Mouse (Mus musculus): ENCODE measurements at regions not wholly inside any gene's neighbourhood (a gene's known extent, or its start where the extent isn't known, plus 50 kb on each side); places are given as distances from the start of the nearest gene placed in this dataset.

GRCm38 (mm10) chr10:118680896-118681295 lies 189.1 kb downstream of the Dyrk2 start:
- WGBS: 80% methylated on average over 6 of the region's 6 CpGs
- no peak overlapping the region for H3K4me2 ChIP-seq
- H3K9ac ChIP-seq: no peak overlapping the region
- no peaks in the 10 kb centered on the region for H3K27me3 ChIP-seq (replicated peaks)
- no peak overlapping the region for H3K4me3 ChIP-seq (replicated peaks)
- no peaks in the 10 kb centered on the region for H3K4me1 ChIP-seq
- no peak for ATAC-seq (ENCODE audit: insufficient read depth, low FRiP score, low read depth)
- H3K36me3 ChIP-seq: no peaks in the 10 kb centered on the region
- no peak overlapping the region for H3K27ac ChIP-seq
- H3K9me3 ChIP-seq: no peaks in the 10 kb centered on the region

- WGBS: 66% methylated on average over 9 of the region's 9 CpGs
- Histone ChIP-seq H3K4me3 (replicated peaks) (no peak overlapping the region), H3K9ac (no peak overlapping the region)
These were observed 186.7 kb downstream of the Dyrk2 start for GRCm38 (mm10) chr10:118683356-118683755.

GRCm38 (mm10) chr10:118699292-118699691 lies 170.7 kb downstream of the Dyrk2 start:
- no peak overlapping the region for H3K9ac ChIP-seq
- H3K27ac ChIP-seq: no peak overlapping the region
- H3K36me3 ChIP-seq: no peaks in the 10 kb centered on the region
- H3K4me3 ChIP-seq (replicated peaks): no peak overlapping the region
- ATAC-seq (ENCODE audit: insufficient read depth, low FRiP score, low read depth): no peak
- 72% methylated on average over 3 of the region's 3 CpGs for whole genome bisulfite sequencing
- H3K27me3 ChIP-seq (replicated peaks): no peaks in the 10 kb centered on the region
- H3K4me1 ChIP-seq: no peaks in the 10 kb centered on the region
- no peaks in the 10 kb centered on the region for H3K9me3 ChIP-seq
- no peak overlapping the region for H3K4me2 ChIP-seq

More at GRCm38 (mm10) chr10:118683356-118683755, 186.7 kb downstream of the Dyrk2 start:
- H3K4me2 ChIP-seq: no peak overlapping the region
- no peaks in the 10 kb centered on the region for H3K9me3 ChIP-seq
- H3K27me3 ChIP-seq (replicated peaks): no peaks in the 10 kb centered on the region
- ATAC-seq (ENCODE audit: insufficient read depth, low FRiP score, low read depth): no peak
- no peaks in the 10 kb centered on the region for H3K4me1 ChIP-seq
- no peak overlapping the region for H3K27ac ChIP-seq
- no peaks in the 10 kb centered on the region for H3K36me3 ChIP-seq

GRCm38 (mm10) chr10:118700115-118700514 lies 169.9 kb downstream of the Dyrk2 start:
- no peak for ATAC-seq (ENCODE audit: insufficient read depth, low FRiP score, low read depth)
- H3K36me3 ChIP-seq: no peaks in the 10 kb centered on the region
- no peaks in the 10 kb centered on the region for H3K9me3 ChIP-seq
- no peaks in the 10 kb centered on the region for H3K27me3 ChIP-seq (replicated peaks)
- 83% methylated on average over 4 of the region's 4 CpGs for WGBS
- no peak overlapping the region for H3K27ac ChIP-seq
- no peak overlapping the region for H3K4me2 ChIP-seq
- H3K4me3 ChIP-seq (replicated peaks): no peak overlapping the region
- H3K4me1 ChIP-seq: no peaks in the 10 kb centered on the region
- no peak overlapping the region for H3K9ac ChIP-seq

- ATAC-seq (ENCODE audit: insufficient read depth, low FRiP score, low read depth): no peak
- Histone ChIP-seq H3K9me3 (no peaks in the 10 kb centered on the region), H3K9ac (no peak overlapping the region), H3K27me3 (replicated peaks) (no peaks in the 10 kb centered on the region), H3K4me2 (no peak overlapping the region), H3K36me3 (no peaks in the 10 kb centered on the region), H3K27ac (no peak overlapping the region), H3K4me3 (replicated peaks) (no peak overlapping the region), H3K4me1 (no peaks in the 10 kb centered on the region)
- 75% methylated on average over 3 of the region's 3 CpGs for WGBS
These were observed 164.0 kb downstream of the Dyrk2 start for GRCm38 (mm10) chr10:118706020-118706419.

- Histone ChIP-seq H3K9ac (no peak overlapping the region), H3K36me3 (no peaks in the 10 kb centered on the region), H3K4me2 (no peak overlapping the region), H3K4me3 (replicated peaks) (no peak overlapping the region), H3K9me3 (no peaks in the 10 kb centered on the region), H3K27me3 (replicated peaks) (no peaks in the 10 kb centered on the region), H3K27ac (no peak overlapping the region), H3K4me1 (no peaks in the 10 kb centered on the region)
- no peak for ATAC-seq (ENCODE audit: insufficient read depth, low FRiP score, low read depth)
- WGBS: 86% methylated on average over 8 of the region's 8 CpGs
These were observed 160.3 kb downstream of the Dyrk2 start for GRCm38 (mm10) chr10:118709718-118710117.

- WGBS: 62% methylated on average over 3 of the region's 3 CpGs
These were observed 158.5 kb downstream of the Dyrk2 start for GRCm38 (mm10) chr10:118711529-118711928.

GRCm38 (mm10) chr10:118711951-118712350 lies 158.1 kb downstream of the Dyrk2 start:
- H3K36me3 ChIP-seq: no peaks in the 10 kb centered on the region
- no peaks in the 10 kb centered on the region for H3K27me3 ChIP-seq (replicated peaks)
- WGBS: 67% methylated on average over 10 of the region's 10 CpGs
- no peak overlapping the region for H3K4me2 ChIP-seq
- H3K4me1 ChIP-seq: no peaks in the 10 kb centered on the region
- H3K9me3 ChIP-seq: no peaks in the 10 kb centered on the region
- no peak overlapping the region for H3K9ac ChIP-seq
- ATAC-seq (ENCODE audit: insufficient read depth, low FRiP score, low read depth): no peak
- H3K4me3 ChIP-seq (replicated peaks): no peak overlapping the region
- H3K27ac ChIP-seq: no peak overlapping the region

More at GRCm38 (mm10) chr10:118711529-118711928, 158.5 kb downstream of the Dyrk2 start:
- Histone ChIP-seq H3K4me2 (no peak overlapping the region), H3K36me3 (no peaks in the 10 kb centered on the region), H3K27ac (no peak overlapping the region), H3K4me3 (replicated peaks) (no peak overlapping the region), H3K27me3 (replicated peaks) (no peaks in the 10 kb centered on the region), H3K4me1 (no peaks in the 10 kb centered on the region), H3K9me3 (no peaks in the 10 kb centered on the region), H3K9ac (no peak overlapping the region)
- no peak for ATAC-seq (ENCODE audit: insufficient read depth, low FRiP score, low read depth)

- no peaks in the 10 kb centered on the region for H3K27me3 ChIP-seq (replicated peaks)
- H3K4me1 ChIP-seq: no peaks in the 10 kb centered on the region
- no peak for ATAC-seq (ENCODE audit: insufficient read depth, low FRiP score, low read depth)
- H3K9ac ChIP-seq: no peak overlapping the region
- H3K9me3 ChIP-seq: no peaks in the 10 kb centered on the region
- no peak overlapping the region for H3K27ac ChIP-seq
- H3K4me2 ChIP-seq: no peak overlapping the region
- no peaks in the 10 kb centered on the region for H3K36me3 ChIP-seq
- 75% methylated on average over 6 of the region's 6 CpGs for WGBS
- no peak overlapping the region for H3K4me3 ChIP-seq (replicated peaks)
These were observed 157.1 kb downstream of the Dyrk2 start for GRCm38 (mm10) chr10:118712951-118713350.

- no peaks in the 10 kb centered on the region for H3K4me1 ChIP-seq
- WGBS: 83% methylated on average over 15 of the region's 17 CpGs
- H3K27me3 ChIP-seq (replicated peaks): no peaks in the 10 kb centered on the region
- ATAC-seq (ENCODE audit: insufficient read depth, low FRiP score, low read depth): no peak
- no peak overlapping the region for H3K4me2 ChIP-seq
- H3K36me3 ChIP-seq: no peaks in the 10 kb centered on the region
- no peak overlapping the region for H3K27ac ChIP-seq
- no peak overlapping the region for H3K9ac ChIP-seq
- H3K4me3 ChIP-seq (replicated peaks): no peak overlapping the region
- H3K9me3 ChIP-seq: no peaks in the 10 kb centered on the region
These were observed 155.8 kb downstream of the Dyrk2 start for GRCm38 (mm10) chr10:118714179-118714581.

- ATAC-seq (ENCODE audit: insufficient read depth, low FRiP score, low read depth): no peak
- Histone ChIP-seq H3K27ac (no peak overlapping the region), H3K4me3 (replicated peaks) (no peak overlapping the region), H3K27me3 (replicated peaks) (no peaks in the 10 kb centered on the region), H3K4me2 (no peak overlapping the region), H3K36me3 (no peaks in the 10 kb centered on the region), H3K4me1 (no peaks in the 10 kb centered on the region), H3K9ac (no peak overlapping the region), H3K9me3 (no peaks in the 10 kb centered on the region)
- WGBS: 76% methylated on average over 4 of the region's 4 CpGs
These were observed 155.4 kb downstream of the Dyrk2 start for GRCm38 (mm10) chr10:118714595-118714994.

GRCm38 (mm10) chr10:118720630-118721029 lies 149.4 kb downstream of the Dyrk2 start:
- H3K9ac ChIP-seq: no peak overlapping the region
- H3K4me2 ChIP-seq: no peak overlapping the region
- 13% methylated on average over 1 of the region's 1 CpGs for WGBS
- H3K27ac ChIP-seq: no peak overlapping the region
- 0 out of 2 replicates have a peak, but pooled peaks cover 3% of the 10 kb centered on the region for H3K4me1 ChIP-seq
- no peak overlapping the region for H3K4me3 ChIP-seq (replicated peaks)
- ATAC-seq (ENCODE audit: insufficient read depth, low FRiP score, low read depth): no peak
- H3K36me3 ChIP-seq: no peaks in the 10 kb centered on the region
- no peaks in the 10 kb centered on the region for H3K9me3 ChIP-seq
- no peaks in the 10 kb centered on the region for H3K27me3 ChIP-seq (replicated peaks)

- WGBS: 48% methylated on average over 5 of the region's 5 CpGs
These were observed 147.9 kb downstream of the Dyrk2 start for GRCm38 (mm10) chr10:118722132-118722551.

More at GRCm38 (mm10) chr10:118722132-118722551, 147.9 kb downstream of the Dyrk2 start:
- H3K4me1 ChIP-seq: 0 out of 2 replicates have a peak, but pooled peaks cover 3% of the 10 kb centered on the region
- 0 out of 2 replicates have a peak, but pooled peaks have one; percentile 22 for ATAC-seq (ENCODE audit: insufficient read depth, low FRiP score, low read depth)
- H3K36me3 ChIP-seq: no peaks in the 10 kb centered on the region
- no peaks in the 10 kb centered on the region for H3K27me3 ChIP-seq (replicated peaks)
- H3K9ac ChIP-seq: no peak overlapping the region
- H3K9me3 ChIP-seq: no peaks in the 10 kb centered on the region
- H3K27ac ChIP-seq: peak overlapping the region; percentile 37; the same call in 1 of the 2 replicates
- H3K4me2 ChIP-seq: no peak overlapping the region
- H3K4me3 ChIP-seq (replicated peaks): no peak overlapping the region
